Mouse (Mus musculus) central nervous system, embryonic 11.5 days (tissue): ENCODE results near the gene Scgb2b17. TPM values are rescaled to one million over a fixed set of nuclear protein-coding genes. Genes with fewer than 3 reads are reported as not detected.

Experiments
- polyA plus RNA-seq: library from polyadenylated mRNA; depleted of rRNA; stranded (reverse); fragments of >200 nt; gene quantifications from 2 replicates; pipeline ENCODE4 v1.2.3, GENCODE M21; 2012; rRNA removed

Scgb2b17 gene
- not detected in 2 replicates for polyA plus RNA-seq

GRCm38 (mm10) chr7:33056461-33056860 lies at the start of gene Scgb2b17:
Gene Scgb2b17 (minus strand): TSS chr7:33056561.

GRCm38 (mm10) chr7:33063149-33063548 lies 6.8 kb upstream of the Scgb2b17 start, which contains the start of gene Scgb1b17:
Gene Scgb1b17 (plus strand): TSS chr7:33063449.

Other genes with a start within 250 kb of the Scgb2b17 start
- not detected in 2 replicates for gene Scgb2b15, start 226.9 kb downstream of the Scgb2b17 start, polyA plus RNA-seq
- gene Scgb1b15, start 220.0 kb downstream of the Scgb2b17 start, polyA plus RNA-seq: not detected in 2 replicates
- gene Scgb1b17, start 6.9 kb upstream of the Scgb2b17 start, polyA plus RNA-seq: not detected in 2 replicates
- gene Scgb2b18, start 117.3 kb upstream of the Scgb2b17 start, polyA plus RNA-seq: not detected in 2 replicates
- not detected in 2 replicates for gene Scgb1b18, start 129.0 kb upstream of the Scgb2b17 start, polyA plus RNA-seq
- gene Scgb2b19, start 223.8 kb upstream of the Scgb2b17 start, polyA plus RNA-seq: not detected in 2 replicates
- not detected in 2 replicates for gene Scgb1b19, start 230.7 kb upstream of the Scgb2b17 start, polyA plus RNA-seq